Mouse (Mus musculus): ENCODE measurements around the gene Gbp2. TPM values are rescaled to one million over a fixed set of nuclear protein-coding genes. Genes with fewer than 3 reads are reported as not detected.
"Not testable (repeated sequence)": the region's sequence is repeated elsewhere in the genome, so short reads cannot be mapped to it uniquely, and the experiment has no call there.

Gene Gbp2
- polyA plus RNA-seq, 1 experiment: 0.14 TPM

GRCm38 (mm10) chr3:142619606-142620005 lies 796 bp upstream of the Gbp2 start:
- no peak overlapping the region for H3K4me3 ChIP-seq (ENCODE audit: insufficient read depth, poor library complexity, severe bottlenecking)
- no peak overlapping the region for H3ac ChIP-seq (ENCODE audit: control insufficient read depth, insufficient read length, low read depth)
- TF ChIP-seq USF1 (IDR thresholded peaks at IDR 0.05; ENCODE audit: low read depth): no peak
- TF ChIP-seq MAX (IDR thresholded peaks at IDR 0.05): no peak
- no peak for TF ChIP-seq CTCF (IDR thresholded peaks at IDR 0.05; ENCODE audit: control insufficient read depth, insufficient read depth, insufficient read length)
- no peak for TF ChIP-seq FOSL1 (IDR thresholded peaks at IDR 0.05; ENCODE audit: insufficient read depth, low read length, poor library complexity, severe bottlenecking)
- TF ChIP-seq CEBPB (IDR thresholded peaks at IDR 0.05; ENCODE audit: low read depth): no peak
- no peak for TF ChIP-seq MYOD1 (IDR thresholded peaks at IDR 0.05; ENCODE audit: control insufficient read depth, insufficient read length, low read depth)
- no peak for TF ChIP-seq MYOG (IDR thresholded peaks at IDR 0.05; ENCODE audit: control insufficient read depth, extremely low read depth, insufficient read length)
- no peaks in the 10 kb centered on the region for H3K36me3 ChIP-seq (ENCODE audit: control insufficient read depth, insufficient read depth)
- H3K27me3 ChIP-seq (ENCODE audit: control insufficient read depth, insufficient read depth, insufficient read length): peaks cover 4% of the 10 kb centered on the region
- no peaks in the 10 kb centered on the region for H3K79me3 ChIP-seq (ENCODE audit: low read depth)
- H3K79me2 ChIP-seq (ENCODE audit: control insufficient read depth, insufficient read depth): no peaks in the 10 kb centered on the region

- no peaks in the 10 kb centered on the region for H3K36me3 ChIP-seq (ENCODE audit: control insufficient read depth, insufficient read depth)
- peaks cover 4% of the 10 kb centered on the region for H3K27me3 ChIP-seq (ENCODE audit: control insufficient read depth, insufficient read depth, insufficient read length)
- H3K4me3 ChIP-seq (ENCODE audit: insufficient read depth, poor library complexity, severe bottlenecking): peak overlapping the region; percentile 27
- no peaks in the 10 kb centered on the region for H3K79me2 ChIP-seq (ENCODE audit: control insufficient read depth, insufficient read depth)
- no peaks in the 10 kb centered on the region for H3K79me3 ChIP-seq (ENCODE audit: low read depth)
- no peak for TF ChIP-seq USF1 (IDR thresholded peaks at IDR 0.05; ENCODE audit: low read depth)
- TF ChIP-seq CEBPB (IDR thresholded peaks at IDR 0.05; ENCODE audit: low read depth): no peak
- no peak for TF ChIP-seq CTCF (IDR thresholded peaks at IDR 0.05; ENCODE audit: control insufficient read depth, insufficient read depth, insufficient read length)
- TF ChIP-seq FOSL1 (IDR thresholded peaks at IDR 0.05; ENCODE audit: insufficient read depth, low read length, poor library complexity, severe bottlenecking): no peak
- TF ChIP-seq MAX (IDR thresholded peaks at IDR 0.05): no peak
- no peak for TF ChIP-seq MYOG (IDR thresholded peaks at IDR 0.05; ENCODE audit: control insufficient read depth, extremely low read depth, insufficient read length)
- no peak for TF ChIP-seq MYOD1 (IDR thresholded peaks at IDR 0.05; ENCODE audit: control insufficient read depth, insufficient read length, low read depth)
- no peak overlapping the region for H3ac ChIP-seq (ENCODE audit: control insufficient read depth, insufficient read length, low read depth)
Observed at GRCm38 (mm10) chr3:142620956-142621562, 657 bp downstream of the Gbp2 start.

GRCm38 (mm10) chr3:142630385-142630784 lies 10.0 kb downstream of the Gbp2 start:
- Histone ChIP-seq H3K79me2 (ENCODE audit: control insufficient read depth, insufficient read depth) (no peaks in the 10 kb centered on the region), H3K4me3 (ENCODE audit: insufficient read depth, poor library complexity, severe bottlenecking) (no peak overlapping the region), H3K79me3 (ENCODE audit: low read depth) (no peaks in the 10 kb centered on the region), H3ac (ENCODE audit: control insufficient read depth, insufficient read length, low read depth) (no peak overlapping the region), H3K36me3 (ENCODE audit: control insufficient read depth, insufficient read depth) (no peaks in the 10 kb centered on the region), H3K27me3 (ENCODE audit: control insufficient read depth, insufficient read depth, insufficient read length) (no peaks in the 10 kb centered on the region)
- TF ChIP-seq MYOD1 (IDR thresholded peaks at IDR 0.05; ENCODE audit: control insufficient read depth, insufficient read length, low read depth) (no peak), MAX (IDR thresholded peaks at IDR 0.05) (no peak), CTCF (IDR thresholded peaks at IDR 0.05; ENCODE audit: control insufficient read depth, insufficient read depth, insufficient read length) (no peak), USF1 (IDR thresholded peaks at IDR 0.05; ENCODE audit: low read depth) (no peak), FOSL1 (IDR thresholded peaks at IDR 0.05; ENCODE audit: insufficient read depth, low read length, poor library complexity, severe bottlenecking) (no peak), CEBPB (IDR thresholded peaks at IDR 0.05; ENCODE audit: low read depth) (no peak), MYOG (IDR thresholded peaks at IDR 0.05; ENCODE audit: control insufficient read depth, extremely low read depth, insufficient read length) (no peak)

- H3K79me3 ChIP-seq (ENCODE audit: low read depth): no peaks in the 10 kb centered on the region
- no peaks in the 10 kb centered on the region for H3K79me2 ChIP-seq (ENCODE audit: control insufficient read depth, insufficient read depth)
- no peak overlapping the region for H3ac ChIP-seq (ENCODE audit: control insufficient read depth, insufficient read length, low read depth)
- no peaks in the 10 kb centered on the region for H3K27me3 ChIP-seq (ENCODE audit: control insufficient read depth, insufficient read depth, insufficient read length)
- no peak overlapping the region for H3K4me3 ChIP-seq (ENCODE audit: insufficient read depth, poor library complexity, severe bottlenecking)
- no peaks in the 10 kb centered on the region for H3K36me3 ChIP-seq (ENCODE audit: control insufficient read depth, insufficient read depth)
- TF ChIP-seq FOSL1 (IDR thresholded peaks at IDR 0.05; ENCODE audit: insufficient read depth, low read length, poor library complexity, severe bottlenecking) (no peak), MAX (IDR thresholded peaks at IDR 0.05) (no peak), USF1 (IDR thresholded peaks at IDR 0.05; ENCODE audit: low read depth) (no peak)
Observed at GRCm38 (mm10) chr3:142640201-142640600, 19.8 kb downstream of the Gbp2 start.

- H3K4me3 ChIP-seq (ENCODE audit: insufficient read depth, poor library complexity, severe bottlenecking); H3ac ChIP-seq (ENCODE audit: control insufficient read depth, insufficient read length, low read depth); H3K79me2 ChIP-seq (ENCODE audit: control insufficient read depth, insufficient read depth); H3K27me3 ChIP-seq (ENCODE audit: control insufficient read depth, insufficient read depth, insufficient read length); H3K36me3 ChIP-seq (ENCODE audit: control insufficient read depth, insufficient read depth); H3K79me3 ChIP-seq (ENCODE audit: low read depth): not testable (repeated sequence)
Observed at GRCm38 (mm10) chr3:142645949-142646348, 25.5 kb downstream of the Gbp2 start.

- not testable (repeated sequence) for H3K4me3 ChIP-seq (ENCODE audit: insufficient read depth, poor library complexity, severe bottlenecking); H3K79me3 ChIP-seq (ENCODE audit: low read depth); H3K27me3 ChIP-seq (ENCODE audit: control insufficient read depth, insufficient read depth, insufficient read length); H3ac ChIP-seq (ENCODE audit: control insufficient read depth, insufficient read length, low read depth); H3K36me3 ChIP-seq (ENCODE audit: control insufficient read depth, insufficient read depth); H3K79me2 ChIP-seq (ENCODE audit: control insufficient read depth, insufficient read depth)
Observed at GRCm38 (mm10) chr3:142647836-142648235, 27.4 kb downstream of the Gbp2 start.

All from C2C12 (cell line).